Mouse (Mus musculus) embryonic stem cell, embryonic (primary cell): ENCODE measurements around the gene Map3k19.

Experiments
- CTCF ChIA-PET, 4 experiments: fragments of 300-600 bp in 2 of 4; fragments of 350-600 bp in 2 of 4; sonication (Branson Sonifier 250); formaldehyde crosslinking; loops; one replicate each; lab custom pipeline; 2022; ENCODE audit warnings: inconsistent platforms in 2 of 4; lab: Charles Lee
- POLR2A ChIA-PET, 4 experiments: fragments of 300-600 bp in 2 of 4; fragments of 350-600 bp in 2 of 4; sonication (Branson Sonifier 250); formaldehyde crosslinking; loops; one replicate each; lab custom pipeline; 2022; ENCODE audit warnings: antibody characterized with exemption in 4 of 4, inconsistent platforms in 1 of 4; lab: Charles Lee

The Map3k19 gene

GRCm38 (mm10) chr1:127854486-127855222, at the start of gene Map3k19:
TSS of gene Map3k19 (minus strand) at chr1:127855031.
- ChIA-PET POLR2A (interaction anchor here in 3 of 4 experiments (0.6 to 1.8 kb wide), 4 partner anchors 14 to 91 kb away, joined by 3 to 10 read pairs (median 4); partner anchors contain the start of gene Rab3gap1 (in 3 of the 3)), CTCF (interaction anchor here in 1 of 4 experiments (0.6 kb wide), 1 partner anchor 46 kb away, joined by 5 read pairs; no protein-coding TSS in a partner anchor)

GRCm38 (mm10) chr1:127899401-127899800, 44.6 kb upstream of the Map3k19 start:
- POLR2A ChIA-PET = interaction anchor here in 1 of 4 experiments (0.9 to 1.6 kb wide), 2 partner anchors 14 to 30 kb away, joined by 3 to 5 read pairs; partner anchors contain the start of gene Rab3gap1

GRCm38 (mm10) chr1:127869276-127869675, 14.4 kb upstream of the Map3k19 start:
- ChIA-PET CTCF (interaction anchor here in 2 of 4 experiments (1.1 to 1.3 kb wide), 2 partner anchors 42 kb away, joined by 3 to 10 read pairs; no protein-coding TSS in a partner anchor), POLR2A (interaction anchor here (0.6 to 3.5 kb wide), 22 partner anchors 10 to 354 kb away, joined by 3 to 38 read pairs (median 5); partner anchors contain the start of gene Map3k19 (in 1 of the 4))

More at GRCm38 (mm10) chr1:127899401-127899800, 44.6 kb upstream of the Map3k19 start:
- CTCF ChIA-PET = no interaction called here

- ChIA-PET CTCF (interaction anchor here in 3 of 4 experiments (0.7 to 1.3 kb wide), 4 partner anchors 41 to 236 kb away, joined by 3 to 10 read pairs (median 4); no protein-coding TSS in a partner anchor), POLR2A (interaction anchor here (0.6 to 3.5 kb wide), 96 partner anchors 8 to 625 kb away, joined by 3 to 38 read pairs (median 4); partner anchors contain the start of genes R3hdm1 (in 3 of the 4), Zranb3 (in 3 of the 4), Ccnt2 (in 2 of the 4) and Map3k19 (in 2 of the 4))
These were observed 13.8 kb upstream of the Map3k19 start, which contains the start of gene Rab3gap1 for GRCm38 (mm10) chr1:127868300-127869261. TSS of gene Rab3gap1 (plus strand) at chr1:127868773.

- POLR2A ChIA-PET = no interaction called here
- CTCF ChIA-PET = no interaction called here
These were observed 9.0 kb upstream of the Map3k19 start for GRCm38 (mm10) chr1:127863806-127864205.

- CTCF ChIA-PET = interaction anchor here in 2 of 4 experiments (0.7 to 1.0 kb wide), 2 partner anchors 35 to 106 kb away, joined by 3 to 4 read pairs; no protein-coding TSS in a partner anchor
- POLR2A ChIA-PET = interaction anchor here in 1 of 4 experiments (0.6 to 0.7 kb wide), 3 partner anchors 50 to 186 kb away, joined by 3 to 4 read pairs (median 4); no protein-coding TSS in a partner anchor
These were observed 7.1 kb upstream of the Map3k19 start for GRCm38 (mm10) chr1:127861900-127862299.

GRCm38 (mm10) chr1:127860492-127860891, 5.7 kb upstream of the Map3k19 start:
- CTCF ChIA-PET = no interaction called here
- POLR2A ChIA-PET = interaction anchor here in 1 of 4 experiments (1.2 kb wide), 1 partner anchor 8 kb away, joined by 4 read pairs; the partner anchor contains the start of gene Rab3gap1

GRCm38 (mm10) chr1:127859799-127860400, 5.1 kb upstream of the Map3k19 start:
- CTCF ChIA-PET = no interaction called here
- POLR2A ChIA-PET = interaction anchor here in 3 of 4 experiments (0.7 to 1.9 kb wide), 4 partner anchors 8 to 9 kb away, joined by 4 to 13 read pairs (median 5); partner anchors contain the start of gene Rab3gap1 (in 3 of the 3)

- ChIA-PET CTCF (interaction anchor here in 1 of 4 experiments (1.0 kb wide), 1 partner anchor 32 kb away, joined by 4 read pairs; no protein-coding TSS in a partner anchor), POLR2A (interaction anchor here in 3 of 4 experiments (0.7 to 1.9 kb wide), 6 partner anchors 9 to 498 kb away, joined by 3 to 13 read pairs (median 4); partner anchors contain the start of gene Rab3gap1 (in 3 of the 3))
These were observed 4.3 kb upstream of the Map3k19 start for GRCm38 (mm10) chr1:127858945-127859648.

- CTCF ChIA-PET = no interaction called here
- POLR2A ChIA-PET = interaction anchor here in 1 of 4 experiments (1.3 kb wide), 1 partner anchor 18 kb away, joined by 3 read pairs; the partner anchor contains the start of gene Rab3gap1
These were observed 4.7 kb downstream of the Map3k19 start for GRCm38 (mm10) chr1:127850075-127850610.

GRCm38 (mm10) chr1:127845472-127845871, 9.4 kb downstream of the Map3k19 start:
- ChIA-PET CTCF (no interaction called here), POLR2A (interaction anchor here in 1 of 4 experiments (3.0 kb wide), 1 partner anchor 23 kb away, joined by 17 read pairs; the partner anchor contains the start of gene Rab3gap1)

- ChIA-PET CTCF (no interaction called here), POLR2A (interaction anchor here in 1 of 4 experiments (1.2 kb wide), 1 partner anchor 26 kb away, joined by 3 read pairs; no protein-coding TSS in a partner anchor)
These were observed 16.2 kb downstream of the Map3k19 start for GRCm38 (mm10) chr1:127838602-127839001.

GRCm38 (mm10) chr1:127836619-127837018, 18.2 kb downstream of the Map3k19 start:
- POLR2A ChIA-PET = interaction anchor here in 2 of 4 experiments (0.6 to 1.7 kb wide), 4 partner anchors 9 to 465 kb away, joined by 3 read pairs; no protein-coding TSS in a partner anchor
- CTCF ChIA-PET = interaction anchor here (0.6 to 1.8 kb wide), 4 partner anchors 9 to 325 kb away, joined by 3 to 7 read pairs (median 4); no protein-coding TSS in a partner anchor

GRCm38 (mm10) chr1:127834202-127834601, 20.6 kb downstream of the Map3k19 start:
- ChIA-PET POLR2A (interaction anchor here in 2 of 4 experiments (0.6 to 0.8 kb wide), 2 partner anchors 411 to 995 kb away, joined by 3 read pairs; no protein-coding TSS in a partner anchor), CTCF (no interaction called here)

GRCm38 (mm10) chr1:127833714-127834113, 21.1 kb downstream of the Map3k19 start:
- CTCF ChIA-PET = no interaction called here
- POLR2A ChIA-PET = interaction anchor here in 1 of 4 experiments (0.6 kb wide), 1 partner anchor 996 kb away, joined by 3 read pairs; no protein-coding TSS in a partner anchor
